Mouse (Mus musculus): ENCODE measurements around the gene Mog. TPM values are rescaled to one million over a fixed set of nuclear protein-coding genes. Genes with fewer than 3 reads are reported as not detected.
"Not testable (repeated sequence)": the region's sequence is repeated elsewhere in the genome, so short reads cannot be mapped to it uniquely, and the experiment has no call there.

Mog gene
- polyA plus RNA-seq, 1 experiment: not detected

DNA sequence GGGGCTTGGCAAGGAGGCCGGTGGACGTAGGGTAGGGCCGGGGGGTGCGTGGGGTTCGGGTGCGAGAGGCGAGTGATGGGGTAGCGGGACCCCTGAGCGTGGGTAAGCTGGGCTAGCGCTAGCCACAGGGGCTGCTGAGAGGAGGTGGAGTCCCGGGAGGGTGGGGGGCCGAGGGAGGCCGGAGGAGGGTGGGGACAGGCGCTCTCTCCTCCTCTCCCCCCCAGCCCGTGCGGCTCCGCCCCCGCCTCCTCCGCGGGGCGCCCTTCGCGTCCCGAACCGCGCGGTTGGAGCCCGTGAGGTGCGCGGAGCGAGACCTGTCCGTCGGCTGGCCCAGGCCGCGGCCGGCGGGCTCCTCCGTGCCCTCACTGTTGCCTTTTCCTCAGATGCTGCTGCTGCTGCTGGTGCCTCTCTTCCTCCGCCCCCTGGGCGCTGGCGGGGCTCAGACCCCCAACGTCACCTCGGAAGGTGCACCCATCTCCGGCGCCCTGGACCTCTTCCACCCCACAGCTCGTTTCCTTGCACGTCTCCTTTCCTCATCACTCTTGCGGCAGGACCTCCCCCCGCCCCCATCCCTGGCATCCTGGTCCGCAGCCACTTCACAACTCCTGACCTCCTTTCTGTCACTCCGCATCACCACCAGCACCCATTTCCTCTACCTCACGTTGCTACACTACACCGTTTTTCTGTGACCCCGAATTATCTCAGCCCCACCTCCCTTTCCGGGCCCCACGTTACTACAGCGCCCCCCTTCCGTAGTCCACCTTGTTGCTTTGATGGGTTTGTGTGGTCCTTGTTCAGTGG lies 23.3 kb upstream of the Mog start:
- Histone ChIP-seq H3K4me1 (ENCODE audit: control insufficient read depth, insufficient read depth, low read length) (peaks cover 2% of the 10 kb centered on the region), H3K4me3 (ENCODE audit: insufficient read depth, low read length) (peak overlapping the region; percentile 81), H3K27ac (ENCODE audit: insufficient read depth, low read length) (no peak overlapping the region)
- TF ChIP-seq CTCF (IDR thresholded peaks at IDR 0.05; ENCODE audit: borderline replicate concordance, insufficient read depth, low read length) (peak; percentile 35; the same call in 1 of the 2 replicates), POLR2A (IDR thresholded peaks at IDR 0.05; ENCODE audit: low read depth, low read length) (peak; percentile 59)

DNA sequence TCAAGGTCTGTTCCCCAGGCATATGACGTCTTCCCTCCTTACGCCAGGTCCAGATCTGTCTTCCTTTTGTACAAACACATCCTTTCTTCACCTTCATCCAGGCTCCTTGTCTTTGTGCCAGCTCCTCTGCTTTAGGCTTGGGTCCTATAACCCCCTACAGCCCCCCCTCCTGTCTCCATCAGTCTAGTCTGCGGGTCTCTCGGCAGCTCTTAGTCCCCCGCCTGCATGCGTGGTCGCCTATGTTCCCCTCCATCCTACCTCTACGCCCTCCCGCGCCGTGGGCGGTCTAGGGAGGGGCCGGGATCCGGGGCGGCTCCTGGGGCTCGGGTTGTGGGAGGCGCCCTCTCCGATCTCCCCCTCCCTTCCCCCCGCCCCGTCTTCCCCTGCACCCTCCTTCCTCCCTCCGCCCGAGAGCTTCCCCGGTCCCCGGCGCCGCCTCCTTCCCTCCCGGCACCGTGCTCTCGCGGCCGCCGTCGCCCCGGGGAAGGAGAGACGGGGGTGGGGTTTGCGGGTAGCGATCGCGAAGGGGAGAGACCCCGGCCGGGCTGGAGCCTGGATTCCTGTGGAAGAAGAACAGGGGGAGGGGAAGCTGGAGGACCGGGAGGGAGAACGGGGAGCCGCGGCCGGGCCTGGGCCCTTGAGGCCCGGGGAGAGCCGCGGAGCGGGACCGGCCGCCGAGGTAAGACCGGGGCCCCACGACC lies 22.6 kb upstream of the Mog start, which contains the start of gene Gabbr1:
Gabbr1 (plus strand) TSS at position 356 of the 701 bp plus-strand sequence.
- H3K27ac ChIP-seq (ENCODE audit: insufficient read depth, low read length): peak within 1 kb of the TSS; percentile 35
- H3K4me3 ChIP-seq (ENCODE audit: insufficient read depth, low read length): peak within 1 kb of the TSS; percentile 81
- peaks cover 2% of the 10 kb centered on the region for H3K4me1 ChIP-seq (ENCODE audit: control insufficient read depth, insufficient read depth, low read length)
- TF ChIP-seq POLR2A (IDR thresholded peaks at IDR 0.05; ENCODE audit: low read depth, low read length): peak; percentile 64
- TF ChIP-seq CTCF (IDR thresholded peaks at IDR 0.05; ENCODE audit: borderline replicate concordance, insufficient read depth, low read length): no peak

GRCm38 (mm10) chr17:37044651-37045244 lies 21.6 kb upstream of the Mog start:
- no peak for TF ChIP-seq CTCF (IDR thresholded peaks at IDR 0.05; ENCODE audit: borderline replicate concordance, insufficient read depth, low read length)
- no peak for TF ChIP-seq POLR2A (IDR thresholded peaks at IDR 0.05; ENCODE audit: low read depth, low read length)

GRCm38 (mm10) chr17:37039127-37039894 lies 16.1 kb upstream of the Mog start:
- no peak for TF ChIP-seq POLR2A (IDR thresholded peaks at IDR 0.05; ENCODE audit: low read depth, low read length)
- TF ChIP-seq CTCF (IDR thresholded peaks at IDR 0.05; ENCODE audit: borderline replicate concordance, insufficient read depth, low read length): no peak
- H3K4me3 ChIP-seq (ENCODE audit: insufficient read depth, low read length): no peak overlapping the region
- no peak overlapping the region for H3K27ac ChIP-seq (ENCODE audit: insufficient read depth, low read length)
- H3K4me1 ChIP-seq (ENCODE audit: control insufficient read depth, insufficient read depth, low read length): peaks cover 2% of the 10 kb centered on the region; the same call in 1 of the 2 replicates

More at GRCm38 (mm10) chr17:37044651-37045244, 21.6 kb upstream of the Mog start:
- peaks cover 2% of the 10 kb centered on the region for H3K4me1 ChIP-seq (ENCODE audit: control insufficient read depth, insufficient read depth, low read length)
- H3K4me3 ChIP-seq (ENCODE audit: insufficient read depth, low read length): peak overlapping the region; percentile 62; the same call in 1 of the 2 replicates
- no peak overlapping the region for H3K27ac ChIP-seq (ENCODE audit: insufficient read depth, low read length)

DNA sequence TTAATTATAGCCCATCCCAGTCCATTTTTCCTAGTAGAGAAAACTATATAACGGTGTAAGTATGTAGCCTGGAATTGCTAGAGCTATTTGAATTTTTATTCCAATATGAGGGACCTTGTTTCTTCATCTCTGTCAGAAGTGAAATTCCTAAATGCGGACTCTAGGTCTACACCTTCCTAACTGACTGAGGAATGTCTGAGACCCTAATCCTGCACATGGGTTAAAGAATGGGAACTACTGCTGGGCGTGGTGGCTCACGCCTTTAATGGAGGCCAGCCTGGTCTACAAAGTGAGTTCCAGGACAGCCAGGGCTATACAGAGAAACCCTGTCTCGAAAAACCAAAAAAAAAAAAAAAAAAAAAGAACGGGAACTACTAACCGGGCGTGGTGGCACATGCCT lies 6.0 kb upstream of the Mog start:
- H3K4me3 ChIP-seq (ENCODE audit: insufficient read depth, low read length): no peak overlapping the region
- TF ChIP-seq POLR2A (IDR thresholded peaks at IDR 0.05; ENCODE audit: low read depth, low read length) (no peak), CTCF (IDR thresholded peaks at IDR 0.05; ENCODE audit: borderline replicate concordance, insufficient read depth, low read length) (no peak)
- peak overlapping the region; percentile 74 for H3K27ac ChIP-seq (ENCODE audit: insufficient read depth, low read length)
- H3K4me1 ChIP-seq (ENCODE audit: control insufficient read depth, insufficient read depth, low read length): no peaks in the 10 kb centered on the region

DNA sequence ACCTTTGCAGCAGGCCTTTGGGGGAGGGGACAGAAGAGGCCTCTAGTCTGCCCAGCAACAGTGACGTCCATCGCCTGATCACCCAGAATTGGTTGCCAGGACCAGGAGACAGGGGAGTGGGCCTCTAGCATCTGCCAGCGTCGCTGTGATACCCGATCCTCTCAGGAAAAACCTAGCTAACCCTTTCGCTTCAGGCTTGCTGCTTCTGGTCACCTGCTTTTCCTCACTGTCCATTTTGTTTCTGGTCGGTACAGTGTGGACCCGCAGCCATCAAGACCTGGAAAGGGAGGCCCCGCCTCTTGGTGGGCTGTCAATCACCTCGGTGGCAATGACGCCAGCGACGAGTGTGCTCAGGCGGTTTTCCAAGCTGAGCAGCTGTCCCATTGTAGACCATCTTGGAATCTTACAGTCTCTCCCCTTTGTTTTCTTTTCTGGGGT lies 5.5 kb upstream of the Mog start:
- Histone ChIP-seq H3K4me3 (ENCODE audit: insufficient read depth, low read length) (peak overlapping the region; percentile 26), H3K4me1 (ENCODE audit: control insufficient read depth, insufficient read depth, low read length) (no peaks in the 10 kb centered on the region), H3K27ac (ENCODE audit: insufficient read depth, low read length) (peak overlapping the region; percentile 82)
- TF ChIP-seq POLR2A (IDR thresholded peaks at IDR 0.05; ENCODE audit: low read depth, low read length) (no peak; the same call in 1 of the 2 replicates), CTCF (IDR thresholded peaks at IDR 0.05; ENCODE audit: borderline replicate concordance, insufficient read depth, low read length) (no peak)

DNA sequence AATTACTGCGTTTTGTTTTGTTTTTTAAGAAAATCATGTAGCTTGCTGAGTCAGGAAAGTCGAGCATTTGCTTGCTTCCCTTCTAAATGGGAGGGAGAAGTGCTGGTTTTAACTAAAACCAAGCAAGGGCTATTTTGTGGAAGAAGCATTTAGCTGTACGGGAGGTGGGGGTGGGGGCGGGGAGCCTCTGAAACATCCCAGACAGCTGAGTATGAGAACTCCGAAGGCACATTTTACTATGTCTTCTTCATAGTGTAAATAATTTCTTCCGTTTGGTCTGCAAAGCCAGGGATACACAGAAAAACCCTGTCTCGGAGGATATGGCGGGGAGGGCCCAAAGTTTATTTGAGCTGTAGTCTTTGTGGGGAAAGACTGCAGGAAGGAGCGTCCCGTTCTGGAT lies 5.0 kb upstream of the Mog start:
- no peak; the same call in 1 of the 2 replicates for TF ChIP-seq POLR2A (IDR thresholded peaks at IDR 0.05; ENCODE audit: low read depth, low read length)
- TF ChIP-seq CTCF (IDR thresholded peaks at IDR 0.05; ENCODE audit: borderline replicate concordance, insufficient read depth, low read length): no peak
- Histone ChIP-seq H3K4me3 (ENCODE audit: insufficient read depth, low read length) (peak overlapping the region; percentile 22; the same call in 1 of the 2 replicates), H3K4me1 (ENCODE audit: control insufficient read depth, insufficient read depth, low read length) (no peaks in the 10 kb centered on the region), H3K27ac (ENCODE audit: insufficient read depth, low read length) (peak overlapping the region; percentile 82; the same call in 1 of the 2 replicates)

GRCm38 (mm10) chr17:37027486-37027885 lies 4.3 kb upstream of the Mog start:
- no peak for TF ChIP-seq CTCF (IDR thresholded peaks at IDR 0.05; ENCODE audit: borderline replicate concordance, insufficient read depth, low read length)
- TF ChIP-seq POLR2A (IDR thresholded peaks at IDR 0.05; ENCODE audit: low read depth, low read length): no peak
- H3K4me1 ChIP-seq (ENCODE audit: control insufficient read depth, insufficient read depth, low read length): no peaks in the 10 kb centered on the region
- no peak overlapping the region for H3K4me3 ChIP-seq (ENCODE audit: insufficient read depth, low read length)
- H3K27ac ChIP-seq (ENCODE audit: insufficient read depth, low read length): no peak overlapping the region

DNA sequence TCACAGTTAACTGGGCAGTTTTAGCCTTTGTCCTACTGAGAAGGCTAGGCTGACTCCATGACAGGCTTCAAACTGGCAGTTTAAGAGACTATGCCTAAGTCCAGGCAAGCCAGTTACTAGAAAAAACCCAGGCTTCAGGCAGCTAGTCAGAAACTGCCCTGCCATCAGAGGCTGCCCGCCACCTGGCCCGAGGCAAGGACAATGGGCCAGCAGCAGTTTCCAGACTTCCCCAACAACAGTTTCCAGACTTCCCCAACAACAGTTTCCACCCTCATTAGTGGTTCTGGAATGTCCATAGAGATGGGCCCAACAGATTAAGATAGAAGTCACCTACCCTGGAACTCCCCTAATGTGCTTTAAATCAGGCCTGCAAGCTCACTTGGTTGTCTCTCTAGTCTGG lies 3.2 kb upstream of the Mog start:
- H3K4me3 ChIP-seq (ENCODE audit: insufficient read depth, low read length): no peak overlapping the region
- H3K4me1 ChIP-seq (ENCODE audit: control insufficient read depth, insufficient read depth, low read length): no peaks in the 10 kb centered on the region
- H3K27ac ChIP-seq (ENCODE audit: insufficient read depth, low read length): no peak overlapping the region
- TF ChIP-seq POLR2A (IDR thresholded peaks at IDR 0.05; ENCODE audit: low read depth, low read length): no peak
- no peak for TF ChIP-seq CTCF (IDR thresholded peaks at IDR 0.05; ENCODE audit: borderline replicate concordance, insufficient read depth, low read length)

- H3K4me3 ChIP-seq (ENCODE audit: insufficient read depth, low read length); H3K4me1 ChIP-seq (ENCODE audit: control insufficient read depth, insufficient read depth, low read length); H3K27ac ChIP-seq (ENCODE audit: insufficient read depth, low read length): not testable (repeated sequence)
Observed at GRCm38 (mm10) chr17:37019242-37019641, 4.0 kb downstream of the Mog start.

Data from embryonic fibroblast, embryonic 13.5 days (primary cell).